Mouse (Mus musculus) left cerebral cortex, postnatal 25 days (tissue): ENCODE measurements at regions not wholly inside any gene's neighbourhood (a gene's known extent, or its start where the extent isn't known, plus 50 kb on each side); places are given as distances from the start of the nearest gene placed in this dataset.

Source experiments
- DNase-seq, 2 experiments: peaks; one replicate each; pipeline ENCODE4 v3.0.0; 2022; ENCODE audit warnings: low spot score in 2 of 2, mixed read lengths in 1 of 2
- intact Hi-C: fragments of 180-260 bp; cut with DNase I; formaldehyde crosslinking; loops from one replicate; pipeline ENCODE4 v1.15.1; 2025

DNA sequence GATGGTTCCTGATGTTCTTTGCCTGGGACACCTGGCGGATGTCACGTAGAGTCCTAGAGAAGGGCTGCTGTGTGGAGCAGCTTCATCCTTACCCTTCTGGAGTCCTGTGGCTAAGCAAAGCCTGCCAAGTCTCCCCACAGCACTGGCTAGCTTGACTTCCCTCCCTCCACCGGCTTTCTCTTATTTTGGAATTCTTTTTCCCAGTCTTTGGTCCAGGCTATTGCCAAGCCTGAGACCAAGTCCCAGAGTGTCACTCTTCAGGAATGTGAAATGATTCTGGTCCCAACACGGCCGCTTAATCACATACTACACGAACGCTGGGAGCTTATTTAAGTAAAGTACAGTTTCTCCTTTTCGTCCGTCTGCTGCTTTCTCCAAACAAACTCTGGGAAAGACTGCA, 146.4 kb downstream of the Fndc1 start:
- DNase-seq: no peak
- intact Hi-C loops: no loop called here

DNA sequence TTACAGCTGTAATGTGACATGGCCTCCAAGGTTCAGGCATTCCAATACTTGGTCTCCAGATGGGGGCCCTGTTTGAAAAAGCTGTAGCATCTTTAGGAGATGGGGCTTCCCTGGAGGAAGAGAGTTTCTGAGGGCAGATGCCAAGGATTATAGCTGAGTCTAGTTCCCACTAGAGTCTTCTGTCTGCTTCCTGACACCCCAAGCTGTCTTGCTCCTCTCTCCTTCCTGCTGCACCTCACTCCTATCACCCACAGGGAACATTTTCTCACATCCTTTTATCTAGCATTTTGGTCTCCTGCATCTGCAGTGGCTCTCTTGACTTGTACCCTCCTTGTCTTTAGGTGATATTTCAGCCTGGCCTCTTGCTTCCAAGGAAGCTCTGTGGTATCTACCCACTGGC, 147.3 kb downstream of the Fndc1 start:
- intact Hi-C loops: no loop called here
- DNase-seq: no peak

DNA sequence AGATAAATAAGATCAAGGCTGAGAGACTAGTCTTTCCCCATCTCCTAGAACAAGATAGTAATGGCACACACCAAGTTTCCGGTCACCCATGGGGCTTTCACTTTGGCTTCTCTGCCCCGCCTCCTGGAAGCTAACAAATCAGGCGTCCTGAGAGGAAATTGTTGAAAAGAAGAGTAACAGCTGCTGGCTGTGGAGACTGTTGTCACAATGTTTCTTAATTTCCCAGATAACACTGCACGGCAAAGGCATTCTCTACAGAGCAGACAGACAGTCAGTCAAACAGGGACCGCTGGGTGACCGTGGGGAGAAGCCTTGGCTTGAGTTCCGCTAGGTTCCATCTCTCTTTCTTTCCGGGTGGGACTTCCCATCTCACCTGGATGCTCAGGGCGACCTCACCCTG, 148.2 kb downstream of the Fndc1 start:
- intact Hi-C loops: no loop called here
- no peak for DNase-seq

DNA sequence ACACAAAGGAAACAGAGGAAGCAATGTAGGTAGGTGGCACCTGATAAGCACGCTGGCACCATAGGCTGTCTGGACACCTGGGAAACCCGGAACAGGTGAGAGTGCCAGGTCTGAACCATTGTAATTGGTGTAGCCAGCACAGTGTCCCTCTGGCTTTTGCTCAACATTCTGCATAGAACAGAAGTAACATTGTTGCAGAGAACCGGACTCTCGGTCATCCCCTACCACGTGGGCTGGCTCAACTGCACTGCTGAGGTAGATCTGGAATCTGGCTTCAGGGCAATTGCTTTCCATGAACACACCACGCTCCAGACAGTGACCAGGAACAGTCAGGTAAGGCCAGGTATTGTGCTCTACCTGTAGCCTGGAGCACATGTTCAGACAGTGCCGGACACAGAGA, 149.3 kb downstream of the Fndc1 start:
- intact Hi-C loops: no loop called here
- DNase-seq: no peak

DNA sequence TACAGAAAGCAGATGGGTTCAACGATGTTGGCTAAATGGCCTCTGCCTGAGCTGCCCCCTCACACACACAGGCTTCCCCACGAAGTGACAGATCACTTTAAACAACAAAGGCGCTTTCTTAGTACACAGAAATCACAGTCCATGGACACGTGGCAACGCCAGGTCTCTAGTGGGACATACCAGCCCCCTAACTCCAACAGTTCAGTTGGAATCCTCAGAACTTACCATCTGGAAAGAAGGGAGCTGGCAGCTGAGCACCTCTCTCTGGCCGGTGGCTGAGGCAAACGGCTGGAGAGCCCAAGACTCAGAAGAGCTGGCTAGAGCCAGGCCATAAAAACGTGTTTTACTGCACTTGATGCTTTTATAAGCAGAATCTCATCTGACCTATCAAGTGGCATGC, 149.8 kb downstream of the Fndc1 start:
- no peak for DNase-seq
- intact Hi-C loops: no loop called here

DNA sequence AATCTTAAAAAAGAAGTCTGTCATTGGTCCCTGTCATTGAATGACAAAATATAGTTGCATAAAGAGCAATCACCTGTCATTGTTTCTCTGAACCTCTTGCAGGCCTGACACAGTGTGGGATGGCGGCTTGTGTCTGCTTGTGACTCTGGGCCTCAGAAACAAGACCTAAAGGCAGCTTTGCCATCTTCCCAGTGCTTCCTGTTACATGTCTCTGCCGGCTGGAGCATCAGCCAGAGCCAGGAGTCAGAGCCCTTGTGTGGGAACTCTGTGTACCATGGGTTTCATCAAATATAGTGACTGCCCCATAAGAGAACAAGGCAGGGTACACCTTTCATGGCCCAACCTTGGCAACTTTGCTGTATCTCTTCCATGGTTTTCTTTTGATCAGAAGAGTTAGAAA, 150.3 kb downstream of the Fndc1 start:
- intact Hi-C loops: no loop called here
- no peak for DNase-seq

DNA sequence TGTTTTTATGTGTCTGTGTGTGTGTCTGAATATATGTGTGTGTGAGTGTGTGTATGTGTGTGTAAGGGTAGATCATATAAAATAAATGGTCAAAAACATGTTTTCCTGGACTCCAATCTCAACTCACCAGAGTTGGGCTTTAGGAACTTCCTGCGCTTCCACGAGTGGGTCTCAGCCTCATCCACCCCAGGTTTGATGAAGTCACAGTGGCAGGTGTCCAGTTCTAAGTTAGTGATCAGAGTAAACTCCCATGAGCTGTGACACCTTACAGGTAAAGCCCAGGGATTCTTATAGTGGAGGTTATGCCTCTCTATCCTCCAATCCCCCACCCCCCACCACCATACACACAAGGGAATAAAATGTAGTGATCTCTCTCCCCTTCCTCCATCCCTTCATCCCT, 152.6 kb downstream of the Fndc1 start:
- no peak for DNase-seq
- intact Hi-C loops: no loop called here

DNA sequence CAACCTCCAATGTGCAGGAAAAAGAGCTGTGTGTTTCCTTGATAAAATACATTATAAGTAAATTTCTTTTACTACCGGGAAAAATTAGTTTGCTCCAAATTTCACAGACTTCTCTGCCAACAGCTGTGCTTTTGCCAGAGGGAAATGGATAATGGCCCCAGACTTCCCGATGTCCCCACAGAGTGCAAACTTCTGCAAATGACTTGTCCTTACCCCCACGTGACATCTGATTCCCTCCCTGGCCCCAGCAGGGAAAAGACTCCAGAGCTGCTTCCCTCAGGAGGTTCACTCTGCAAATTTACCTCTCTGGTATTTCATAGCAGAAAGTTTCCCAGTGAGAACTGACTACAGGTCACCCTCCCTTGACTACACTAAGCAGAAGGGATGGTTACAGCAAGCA, 159.3 kb downstream of the Fndc1 start:
- DNase-seq: no peak

DNA sequence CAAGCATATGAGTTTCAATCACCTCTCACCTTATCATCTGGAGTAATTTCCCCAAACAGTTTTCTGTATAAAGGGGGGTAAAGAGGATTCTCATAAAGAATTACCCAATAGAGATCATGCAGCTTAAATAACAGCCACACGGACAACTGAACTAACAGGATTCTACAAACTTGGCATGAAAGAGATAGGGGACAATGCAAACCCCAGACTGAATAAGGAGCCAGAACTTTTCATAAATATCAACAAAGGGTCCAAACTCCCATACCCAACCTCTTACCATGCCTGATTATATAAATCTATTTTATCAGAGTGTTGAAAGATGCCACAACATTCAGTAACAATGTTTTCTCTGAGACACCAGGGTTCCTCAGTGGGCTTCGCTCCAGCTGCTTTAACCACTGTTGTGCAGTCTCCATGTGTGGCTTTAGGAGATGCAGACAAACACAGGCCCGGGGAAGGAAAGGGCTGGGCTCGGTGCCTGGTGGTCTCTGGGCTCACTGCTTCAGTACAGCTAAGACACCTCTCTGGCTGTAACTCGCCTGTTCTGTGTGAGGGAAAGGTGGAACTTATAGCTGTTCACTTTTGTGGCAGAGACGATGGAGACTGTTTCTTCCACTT, 160.2 kb downstream of the Fndc1 start:
- DNase-seq: no peak

More for the DNA sequence above, 159.3 kb downstream of the Fndc1 start:
- intact Hi-C loops: no loop called here

DNA sequence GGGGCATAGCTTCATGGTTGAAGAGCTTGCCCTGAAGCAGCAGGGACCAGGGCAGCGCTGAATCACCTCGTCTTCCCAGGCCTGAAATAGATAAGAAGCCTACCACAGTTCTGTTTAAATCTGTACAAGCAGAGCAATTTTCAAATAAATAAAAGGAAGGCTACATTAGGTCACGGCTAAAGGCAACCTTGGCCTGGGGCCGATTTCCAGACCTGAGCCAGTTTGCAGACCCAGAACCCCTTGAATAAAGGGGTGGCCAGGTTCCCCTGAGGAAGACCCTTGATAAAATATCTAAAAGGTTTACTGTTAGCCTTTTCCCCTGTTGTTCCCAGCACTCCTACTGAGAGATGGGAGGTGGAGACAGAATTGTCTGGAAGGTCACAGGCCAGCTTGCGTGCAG, 160.9 kb downstream of the Fndc1 start:
- intact Hi-C loops: no loop called here
- DNase-seq: no peak

More for the DNA sequence above, 160.2 kb downstream of the Fndc1 start:
- intact Hi-C loops: no loop called here

DNA sequence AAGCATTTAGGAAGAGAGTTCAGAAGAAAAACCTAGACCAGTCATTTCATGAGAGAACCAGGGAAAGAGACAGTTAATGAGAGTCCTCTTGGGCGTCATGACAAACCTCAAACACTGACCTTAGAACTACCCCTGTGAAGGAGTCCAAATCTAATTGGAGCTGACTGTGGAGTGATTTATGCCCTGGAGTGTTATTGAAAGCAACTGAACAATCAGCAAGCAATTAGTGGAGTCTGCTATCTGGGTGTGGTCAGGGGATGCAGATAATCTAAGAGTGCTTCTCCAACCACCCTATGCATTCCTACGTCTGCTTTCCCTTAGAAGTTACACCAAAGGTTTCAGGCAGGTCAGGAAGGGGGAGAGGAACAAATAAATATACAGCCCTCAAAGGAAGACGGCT, 161.4 kb downstream of the Fndc1 start:
- DNase-seq: no peak
- intact Hi-C loops: no loop called here

DNA sequence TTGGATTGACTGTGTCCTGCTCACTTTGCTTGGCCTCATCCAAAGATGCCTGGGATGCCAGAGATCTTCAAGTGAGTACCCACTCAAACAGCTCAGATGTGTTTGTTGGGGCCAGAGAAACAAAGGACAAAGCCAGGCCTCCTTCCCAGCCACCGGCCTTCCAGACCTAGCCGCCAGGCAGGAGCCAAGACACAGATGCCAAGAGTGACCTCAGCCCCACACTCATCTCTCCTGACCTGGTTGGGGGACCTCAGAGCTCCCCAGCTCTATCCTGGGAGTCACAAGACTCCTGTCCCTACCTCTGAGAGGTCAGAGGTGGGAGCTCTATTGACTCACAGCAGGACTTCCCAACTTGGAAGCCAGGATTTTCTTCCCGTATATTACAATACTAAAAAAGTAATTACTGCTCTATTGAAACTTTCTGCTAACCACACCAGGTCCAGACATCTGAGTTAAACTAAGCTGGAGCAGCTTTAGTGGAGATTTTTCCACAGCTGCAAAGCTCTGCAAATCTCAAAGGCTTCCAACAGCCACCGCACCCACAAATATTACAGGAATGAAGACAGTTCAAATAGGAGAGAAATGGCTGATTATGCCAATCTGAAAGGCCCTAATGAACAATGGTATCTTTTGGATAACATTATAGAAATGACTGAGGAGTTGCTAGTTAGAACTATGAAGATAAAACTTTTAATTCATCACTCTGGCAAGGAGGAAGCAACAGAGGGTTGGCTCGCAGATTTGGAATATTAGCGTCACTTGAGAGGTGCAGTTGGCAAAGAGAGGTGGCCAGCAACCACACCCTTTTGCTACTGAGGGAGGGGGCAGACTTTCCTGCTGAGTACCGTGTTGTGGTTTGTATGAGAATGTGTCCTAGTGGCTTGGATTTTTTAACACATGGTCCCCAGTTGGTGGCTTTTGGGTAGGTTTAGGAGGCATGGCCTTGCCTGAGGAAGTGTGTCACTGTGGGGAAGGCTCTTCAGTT, 162.9 kb downstream of the Fndc1 start:
- intact Hi-C loops: no loop called here
- DNase-seq: no peak

DNA sequence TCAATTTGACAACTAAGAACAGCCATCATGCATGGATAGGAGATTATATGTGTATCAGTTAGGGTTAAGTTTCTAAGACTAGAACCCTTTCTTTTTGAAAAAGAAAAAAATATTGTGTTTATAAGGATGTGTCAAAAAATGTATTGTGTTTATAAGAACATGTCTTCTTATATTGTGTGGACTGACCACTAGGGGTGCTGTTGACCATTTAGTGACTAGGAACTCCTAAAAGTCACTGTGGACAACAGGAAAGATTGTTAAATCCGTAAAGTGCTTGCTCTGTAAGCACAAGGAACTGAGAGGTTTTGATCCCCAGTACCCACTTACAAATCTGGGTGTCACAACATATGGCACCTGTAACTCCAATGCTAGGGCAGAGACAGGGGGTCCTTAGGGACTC, 170.6 kb downstream of the Fndc1 start:
- intact Hi-C loops: no loop called here

DNA sequence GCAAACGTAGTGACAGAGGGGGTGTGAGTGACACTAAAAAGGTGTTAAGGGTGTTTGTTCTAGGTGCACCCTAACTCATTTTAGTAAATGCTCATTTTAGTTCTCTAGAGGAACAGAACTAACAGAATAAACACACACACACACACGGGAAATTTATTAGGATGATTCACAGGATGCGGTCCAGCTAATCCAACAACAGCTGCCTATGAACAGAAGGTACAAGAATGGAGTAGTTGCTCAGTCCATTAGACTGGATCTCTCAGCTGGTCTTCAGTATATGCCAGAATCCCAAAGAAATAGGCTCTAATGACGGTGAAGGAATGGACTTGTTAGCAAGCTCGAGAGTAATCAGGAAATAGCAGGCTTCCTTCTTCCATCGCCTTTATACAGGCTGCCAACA, 171.1 kb downstream of the Fndc1 start:
- DNase-seq: no peak
- intact Hi-C loops: no loop called here

More for the DNA sequence above, 170.6 kb downstream of the Fndc1 start:
- DNase-seq: no peak

DNA sequence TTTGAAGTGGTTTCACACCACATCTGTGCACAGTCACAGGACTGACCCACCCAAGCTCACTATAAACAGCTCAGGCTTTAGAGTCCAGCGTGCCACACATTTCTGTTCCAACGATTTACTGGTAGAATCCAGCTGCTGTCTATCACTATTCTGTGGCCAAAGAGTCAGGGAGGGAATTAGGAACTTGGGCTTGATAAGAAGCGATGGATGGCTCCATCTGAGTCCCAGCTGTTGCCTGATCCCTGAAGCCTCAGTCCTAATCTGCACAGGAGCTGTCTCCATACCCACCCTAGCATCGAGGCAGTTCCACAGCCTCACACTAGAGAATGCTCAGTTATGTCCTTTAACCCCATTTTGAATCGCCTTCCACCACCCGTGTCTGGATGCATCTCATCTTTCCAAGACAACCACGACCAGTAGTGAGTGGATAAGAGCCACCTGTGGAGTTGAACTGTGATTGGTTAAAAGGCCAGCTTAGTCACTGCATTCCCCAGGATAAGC, 173.0 kb downstream of the Fndc1 start:
- intact Hi-C loops: no loop called here
- DNase-seq: no peak

DNA sequence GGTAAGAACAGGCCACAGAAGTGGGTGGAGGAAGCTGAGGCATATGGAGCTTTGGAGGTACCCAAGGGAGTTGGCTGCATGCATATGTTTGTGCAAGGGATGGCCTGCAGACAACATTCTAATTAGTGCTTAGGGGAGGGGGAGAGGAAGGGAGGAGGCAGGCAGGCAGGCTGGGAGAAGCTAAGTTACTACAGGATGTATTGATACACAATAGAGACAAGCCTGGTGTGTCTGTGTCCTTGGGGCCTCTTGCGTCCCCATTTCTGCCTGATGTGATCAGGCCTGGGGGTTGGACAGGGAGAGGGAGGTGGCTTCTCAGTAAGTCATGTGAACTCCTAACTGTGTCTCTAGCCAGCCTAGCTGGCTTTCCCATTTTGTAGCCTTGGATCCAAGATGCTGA, 175.1 kb downstream of the Fndc1 start:
- DNase-seq: no peak
- intact Hi-C loops: no loop called here

DNA sequence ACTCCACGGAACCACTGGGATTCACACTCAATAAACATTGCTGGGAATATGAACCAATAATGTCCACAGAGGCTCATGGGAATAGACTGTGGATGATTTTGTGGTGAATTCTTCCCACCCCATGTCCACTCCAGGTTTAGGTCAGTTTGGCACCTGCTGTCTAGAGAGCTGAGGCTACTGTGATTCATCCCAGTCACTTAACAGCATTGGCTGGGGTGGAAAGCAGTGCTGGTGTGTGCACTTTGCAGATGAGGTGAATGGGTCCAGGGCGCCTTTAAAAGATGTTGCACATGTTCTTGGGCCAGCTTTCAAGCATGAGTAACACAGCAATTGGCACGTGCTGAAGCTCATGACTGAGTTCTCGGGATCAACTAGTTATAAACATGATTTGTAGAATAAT, 176.7 kb downstream of the Fndc1 start:
- intact Hi-C loops: no loop called here
- DNase-seq: no peak

DNA sequence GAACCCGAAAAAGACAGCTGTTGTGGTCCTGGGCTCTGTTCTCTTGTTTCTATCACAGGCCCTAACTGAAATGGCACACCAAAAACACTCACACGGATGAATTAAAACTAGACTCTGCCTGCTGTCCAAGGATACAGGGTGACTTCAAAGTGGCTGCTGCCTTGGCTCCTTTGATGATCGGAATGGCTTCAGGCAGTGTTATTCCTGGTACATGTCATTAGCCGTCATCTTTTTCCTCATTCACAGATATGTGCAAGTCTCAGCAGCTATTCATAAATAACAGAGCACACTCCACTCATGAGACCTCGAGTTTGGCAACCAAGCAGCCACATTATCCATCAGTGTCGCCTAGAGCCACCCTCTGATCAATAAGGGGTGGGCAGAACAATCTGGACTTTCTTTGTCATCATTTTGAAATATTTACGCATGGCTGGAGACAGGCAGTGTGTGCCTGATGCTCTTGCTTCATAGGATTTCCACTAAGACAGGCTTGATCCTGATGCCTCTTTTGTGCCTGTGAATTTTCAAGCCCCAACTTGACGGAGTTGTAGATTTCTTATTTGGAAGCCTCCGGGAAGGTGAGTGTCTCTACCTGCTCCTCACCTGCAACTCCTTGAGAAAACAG, 182.1 kb downstream of the Fndc1 start:
- intact Hi-C loops: no loop called here
- no peak for DNase-seq

DNA sequence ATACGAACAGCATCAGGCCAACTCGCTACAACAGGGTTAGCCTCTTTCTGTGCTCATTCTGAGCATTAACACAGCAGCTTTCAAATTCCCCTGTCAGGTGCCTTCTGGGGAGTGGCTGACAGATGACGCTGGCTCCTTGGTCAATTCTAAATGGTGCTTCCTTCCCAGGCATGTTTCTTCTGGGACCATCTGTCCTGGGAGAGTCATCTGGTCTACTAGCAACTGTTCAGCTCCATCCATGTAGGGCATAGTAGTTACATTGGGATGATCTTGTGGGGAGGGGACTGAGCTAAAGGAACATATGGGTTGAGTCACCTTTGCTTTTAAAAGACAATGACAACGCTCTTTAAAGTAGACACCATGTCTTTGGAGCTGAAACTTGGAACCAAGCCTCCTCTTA, 183.5 kb downstream of the Fndc1 start:
- DNase-seq: no peak
- intact Hi-C loops: no loop called here

DNA sequence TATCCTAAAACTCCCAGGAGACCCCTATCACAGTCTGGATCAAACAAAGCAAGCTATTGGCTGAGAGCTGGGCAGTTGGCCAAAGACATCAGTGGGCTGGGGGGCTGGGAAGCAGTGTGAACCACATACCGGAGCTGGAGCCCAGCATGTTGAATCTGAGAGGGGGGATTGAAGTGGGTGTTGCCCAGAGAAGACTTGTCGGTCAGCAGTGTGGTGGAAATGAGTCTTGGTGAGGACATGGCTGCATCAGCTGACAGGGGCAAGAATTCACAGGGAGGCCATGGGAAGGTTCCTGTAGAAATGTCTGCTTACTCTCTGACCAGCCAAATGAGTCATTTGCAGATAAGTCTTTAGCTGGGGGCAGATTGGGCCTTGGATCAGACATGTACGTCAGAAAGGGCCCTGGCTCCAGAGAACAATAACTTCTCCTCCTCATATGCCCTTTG, 184.6 kb downstream of the Fndc1 start:
- intact Hi-C loops: no loop called here

DNA sequence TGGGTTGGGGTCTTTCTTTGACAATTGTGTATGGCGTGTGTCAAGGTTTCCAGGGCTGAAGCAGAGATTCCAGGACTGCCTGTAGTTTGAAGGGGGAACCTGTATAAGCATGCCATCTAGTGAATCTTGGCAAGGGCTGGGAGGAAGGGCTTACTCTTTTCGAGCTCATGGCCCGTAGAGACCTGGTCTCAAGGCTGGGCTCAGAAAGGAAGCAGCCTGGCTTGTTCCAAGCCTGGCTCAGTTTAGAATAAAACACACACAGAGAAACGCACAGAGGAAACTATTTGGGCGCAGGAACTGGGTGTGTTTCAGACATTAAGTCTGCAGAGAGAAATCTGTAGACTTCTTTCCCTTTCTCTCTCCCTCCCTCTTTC, 192.8 kb downstream of the Fndc1 start:
- no peak for DNase-seq
- intact Hi-C loops: no loop called here

More for the DNA sequence above, 184.6 kb downstream of the Fndc1 start:
- no peak for DNase-seq
